Mouse (Mus musculus) hindbrain, embryonic 11.5 days (tissue): ENCODE measurements around the gene Dync2li1. TPM values are rescaled to one million over a fixed set of nuclear protein-coding genes. Genes with fewer than 3 reads are reported as not detected.

Experiments
- ATAC-seq: fragments of 200-750 bp; cut with Nextera tagmentation; 2 replicates; pipeline ENCODE4 v1.8.0; 2017; ENCODE audit warnings: mild to moderate bottlenecking, moderate TSS enrichment, moderate library complexity; ENCODE audit not compliant: low FRiP score
- DNase-seq: peaks from one replicate; pipeline ENCODE4 v3.0.0-alpha.2; 2015; ENCODE audit warnings: low spot score
- H3K27ac ChIP-seq: fragments of 300-500 bp; sonication (generic); 2 replicates; pipeline ENCODE4 v1.5.1; 2014; ENCODE audit warnings: mild to moderate bottlenecking, low read depth, low read length
- H3K27me3 ChIP-seq: fragments of 300-500 bp; sonication (generic); 2 replicates; pipeline ENCODE4 v1.6.1; 2014; ENCODE audit warnings: mild to moderate bottlenecking, low read length, moderate library complexity, mixed read lengths; ENCODE audit not compliant: control insufficient read depth, insufficient read depth
- H3K36me3 ChIP-seq: fragments of 300-500 bp; sonication (generic); 2 replicates; pipeline ENCODE4 v1.6.1; 2014; ENCODE audit warnings: mild to moderate bottlenecking, low read length, moderate library complexity, mixed read lengths; ENCODE audit not compliant: control insufficient read depth, insufficient read depth
- H3K4me1 ChIP-seq: fragments of 300-500 bp; sonication (generic); replicated peaks from 2 replicates; pipeline ENCODE4 v1.6.1; 2014; ENCODE audit warnings: low read length, mixed read lengths; ENCODE audit not compliant: control insufficient read depth, insufficient read depth
- H3K4me2 ChIP-seq: fragments of 300-500 bp; sonication (generic); replicated peaks from 2 replicates; pipeline ENCODE4 v1.6.1; 2014; ENCODE audit warnings: mild to moderate bottlenecking, low read depth, low read length
- H3K4me3 ChIP-seq: fragments of 300-500 bp; sonication (generic); 2 replicates; pipeline ENCODE4 v1.5.1; 2014; ENCODE audit warnings: low read depth, low read length
- H3K9ac ChIP-seq: fragments of 300-500 bp; sonication (generic); 2 replicates; pipeline ENCODE4 v1.6.1; 2014; ENCODE audit warnings: low read depth, low read length
- H3K9me3 ChIP-seq: fragments of 300-500 bp; sonication (generic); 2 replicates; pipeline ENCODE4 v1.6.1; 2016; ENCODE audit warnings: low read length; ENCODE audit not compliant: control insufficient read depth
- WGBS: fragments of 180-500 bp; shearing (Covaris S2); extraction: QIAGEN DNeasy Blood & Tissue Kit; methylation state at CpG from one replicate; pipeline ENCODE4 v1.1.7; 2014; 5-methylcytosine and 5-hydroxymethylcytosine counted together
- polyA plus RNA-seq: library from polyadenylated mRNA; unstranded; fragments of >200 nt; fragmentation: Nextera tagmentation; extraction: Ambion mirVana; gene quantifications from 2 replicates; pipeline ENCODE4 v1.2.1, GENCODE M21; 2014

Dync2li1 gene
- polyA plus RNA-seq, 1 experiment from 2014 or later = 36.0 TPM

GRCm38 (mm10) chr17:84675951-84676366 is 49.7 kb downstream of the Dync2li1 start, which contains the start of gene Abcg8:
Gene Abcg8 (plus strand): TSS chr17:84676302.
- ATAC-seq (no peak), DNase-seq (peak; percentile 53)
- no peaks in the 10 kb centered on the region for H3K4me1 ChIP-seq
- no peaks in the 10 kb centered on the region for H3K9me3 ChIP-seq
- WGBS = 1% methylated on average over 24 of the region's 24 CpGs
- H3K9ac ChIP-seq = peak within 1 kb of the TSS; percentile 12; the same call in 1 of the 2 replicates
- H3K27me3 ChIP-seq = peaks cover 2% of the 10 kb centered on the region; the same call in 1 of the 2 replicates
- no peak within 1 kb of the TSS for H3K27ac ChIP-seq
- peak within 1 kb of the TSS; percentile 37 for H3K4me2 ChIP-seq
- H3K4me3 ChIP-seq = peak within 1 kb of the TSS; percentile 31
- H3K36me3 ChIP-seq = no peaks in the 10 kb centered on the region

GRCm38 (mm10) chr17:84677595-84677994 is 51.3 kb downstream of the Dync2li1 start:
- DNase-seq (no peak), ATAC-seq (no peak)
- H3K27ac ChIP-seq = no peak overlapping the region
- H3K36me3 ChIP-seq = no peaks in the 10 kb centered on the region
- no peak overlapping the region for H3K4me3 ChIP-seq
- H3K9ac ChIP-seq = no peak overlapping the region
- H3K27me3 ChIP-seq = peaks cover 2% of the 10 kb centered on the region; the same call in 1 of the 2 replicates
- WGBS = 91% methylated on average over 11 of the region's 11 CpGs
- H3K4me1 ChIP-seq = no peaks in the 10 kb centered on the region
- no peaks in the 10 kb centered on the region for H3K9me3 ChIP-seq
- no peak overlapping the region for H3K4me2 ChIP-seq

- Histone ChIP-seq H3K4me1 (no peaks in the 10 kb centered on the region), H3K27me3 (no peaks in the 10 kb centered on the region), H3K9ac (no peak overlapping the region), H3K4me2 (no peak overlapping the region), H3K4me3 (no peak overlapping the region), H3K9me3 (no peaks in the 10 kb centered on the region), H3K36me3 (no peaks in the 10 kb centered on the region), H3K27ac (no peak overlapping the region)
- WGBS = 81% methylated on average over 3 of the region's 3 CpGs
- DNase-seq (no peak), ATAC-seq (no peak)
Observed at GRCm38 (mm10) chr17:84681670-84682069, 55.4 kb downstream of the Dync2li1 start.

- H3K9me3 ChIP-seq = no peaks in the 10 kb centered on the region
- WGBS = 73% methylated on average over 18 of the region's 18 CpGs
- no peak for ATAC-seq
- no peak within 1 kb of the TSS for H3K27ac ChIP-seq
- H3K4me1 ChIP-seq = no peaks in the 10 kb centered on the region
- no peak within 1 kb of the TSS for H3K9ac ChIP-seq
- no peak within 1 kb of the TSS for H3K4me3 ChIP-seq
- H3K36me3 ChIP-seq = no peaks in the 10 kb centered on the region
- no peak within 1 kb of the TSS for H3K4me2 ChIP-seq
- no peak for DNase-seq
- H3K27me3 ChIP-seq = no peaks in the 10 kb centered on the region
Observed at GRCm38 (mm10) chr17:84682734-84683717, 56.7 kb downstream of the Dync2li1 start, which contains the start of gene Abcg5. Gene Abcg5 (minus strand): TSS chr17:84683011.

- H3K9me3 ChIP-seq = no peaks in the 10 kb centered on the region
- H3K36me3 ChIP-seq = no peaks in the 10 kb centered on the region
- no peaks in the 10 kb centered on the region for H3K27me3 ChIP-seq
- no peak overlapping the region for H3K9ac ChIP-seq
- no peak for DNase-seq
- ATAC-seq = no peak
- no peaks in the 10 kb centered on the region for H3K4me1 ChIP-seq
- H3K4me2 ChIP-seq = no peak overlapping the region
- no peak overlapping the region for H3K27ac ChIP-seq
- no peak overlapping the region for H3K4me3 ChIP-seq
- WGBS = 52% methylated on average over 6 of the region's 6 CpGs
Observed at GRCm38 (mm10) chr17:84684284-84684683, 58.0 kb downstream of the Dync2li1 start.

GRCm38 (mm10) chr17:84685286-84685685 is 59.0 kb downstream of the Dync2li1 start:
- Histone ChIP-seq H3K27me3 (no peaks in the 10 kb centered on the region), H3K9ac (no peak overlapping the region), H3K4me1 (no peaks in the 10 kb centered on the region), H3K4me3 (no peak overlapping the region), H3K4me2 (no peak overlapping the region), H3K27ac (no peak overlapping the region), H3K36me3 (no peaks in the 10 kb centered on the region), H3K9me3 (no peaks in the 10 kb centered on the region)
- 88% methylated on average over 4 of the region's 4 CpGs for WGBS
- no peak for ATAC-seq
- no peak for DNase-seq

- no peak overlapping the region for H3K4me3 ChIP-seq
Observed at GRCm38 (mm10) chr17:84687994-84688393, 61.7 kb downstream of the Dync2li1 start.

GRCm38 (mm10) chr17:84688834-84689233 is 62.5 kb downstream of the Dync2li1 start:
- no peak overlapping the region for H3K4me2 ChIP-seq
- H3K9ac ChIP-seq = no peak overlapping the region
- H3K27ac ChIP-seq = no peak overlapping the region
- no peaks in the 10 kb centered on the region for H3K36me3 ChIP-seq
- H3K4me3 ChIP-seq = no peak overlapping the region
- 87% methylated on average over 11 of the region's 11 CpGs for WGBS
- no peaks in the 10 kb centered on the region for H3K9me3 ChIP-seq
- no peak for DNase-seq
- no peaks in the 10 kb centered on the region for H3K4me1 ChIP-seq
- ATAC-seq = no peak
- no peaks in the 10 kb centered on the region for H3K27me3 ChIP-seq

More at GRCm38 (mm10) chr17:84687994-84688393, 61.7 kb downstream of the Dync2li1 start:
- Histone ChIP-seq H3K27ac (no peak overlapping the region), H3K4me2 (no peak overlapping the region), H3K9me3 (no peaks in the 10 kb centered on the region), H3K27me3 (no peaks in the 10 kb centered on the region), H3K9ac (no peak overlapping the region), H3K36me3 (no peaks in the 10 kb centered on the region), H3K4me1 (no peaks in the 10 kb centered on the region)
- DNase-seq = no peak
- ATAC-seq = no peak
- WGBS = 79% methylated on average over 5 of the region's 5 CpGs
